Mouse (Mus musculus) forebrain, postnatal 0 days (tissue): ENCODE measurements at regions not wholly inside any gene's neighbourhood (a gene's known extent, or its start where the extent isn't known, plus 50 kb on each side); places are given as distances from the start of the nearest gene placed in this dataset.

Experiments used
- ATAC-seq: fragments of 200-750 bp; cut with Nextera tagmentation; 2 replicates; pipeline ENCODE4 v1.8.0; 2017; ENCODE audit warnings: mild to moderate bottlenecking, moderate library complexity
- DNase-seq: peaks from one replicate; pipeline ENCODE4 v3.0.0-alpha.2; 2015
- H3K27ac ChIP-seq: fragments of 300-500 bp; sonication (generic); 2 replicates; pipeline ENCODE4 v1.5.1; 2014; ENCODE audit warnings: low read depth, mild to moderate bottlenecking, antibody characterized with exemption, low read length, moderate library complexity, mixed read lengths
- H3K27me3 ChIP-seq: fragments of 300-500 bp; sonication (generic); 2 replicates; pipeline ENCODE4 v1.6.1; 2014; ENCODE audit warnings: mild to moderate bottlenecking, low read length, mixed read lengths; ENCODE audit not compliant: insufficient read depth
- H3K36me3 ChIP-seq: fragments of 300-500 bp; sonication (generic); 2 replicates; pipeline ENCODE4 v1.6.1; 2014; ENCODE audit warnings: mild to moderate bottlenecking, moderate library complexity; ENCODE audit not compliant: insufficient read depth
- H3K4me1 ChIP-seq: fragments of 300-500 bp; sonication (generic); 2 replicates; pipeline ENCODE4 v1.6.1; 2014; ENCODE audit warnings: antibody characterized with exemption; ENCODE audit not compliant: insufficient read depth
- H3K4me2 ChIP-seq: fragments of 300-500 bp; sonication (generic); 2 replicates; pipeline ENCODE4 v1.6.1; 2014; ENCODE audit warnings: low read depth, mild to moderate bottlenecking, moderate library complexity
- H3K4me3 ChIP-seq: fragments of 300-500 bp; sonication (generic); 2 replicates; pipeline ENCODE4 v1.5.1; 2014; ENCODE audit warnings: low read depth, low read length, mixed read lengths
- H3K9ac ChIP-seq: fragments of 300-500 bp; sonication (generic); 2 replicates; pipeline ENCODE4 v1.6.1; 2014; ENCODE audit warnings: mild to moderate bottlenecking
- H3K9me3 ChIP-seq: fragments of 300-500 bp; sonication (generic); 2 replicates; pipeline ENCODE4 v1.6.1; 2016; ENCODE audit warnings: low read length
- CTCF ChIP-seq: sonication (generic); IDR thresholded peaks from 2 replicates; pipeline ENCODE4 v1.5.1; 2016; ENCODE audit warnings: antibody characterized with exemption, control low read depth, low read depth
- WGBS: fragments of 180-500 bp; shearing (Covaris S2); extraction: QIAGEN DNeasy Blood & Tissue Kit; methylation state at CpG from one replicate; pipeline ENCODE4 v1.1.7; 2014; 5-methylcytosine and 5-hydroxymethylcytosine counted together

DNA sequence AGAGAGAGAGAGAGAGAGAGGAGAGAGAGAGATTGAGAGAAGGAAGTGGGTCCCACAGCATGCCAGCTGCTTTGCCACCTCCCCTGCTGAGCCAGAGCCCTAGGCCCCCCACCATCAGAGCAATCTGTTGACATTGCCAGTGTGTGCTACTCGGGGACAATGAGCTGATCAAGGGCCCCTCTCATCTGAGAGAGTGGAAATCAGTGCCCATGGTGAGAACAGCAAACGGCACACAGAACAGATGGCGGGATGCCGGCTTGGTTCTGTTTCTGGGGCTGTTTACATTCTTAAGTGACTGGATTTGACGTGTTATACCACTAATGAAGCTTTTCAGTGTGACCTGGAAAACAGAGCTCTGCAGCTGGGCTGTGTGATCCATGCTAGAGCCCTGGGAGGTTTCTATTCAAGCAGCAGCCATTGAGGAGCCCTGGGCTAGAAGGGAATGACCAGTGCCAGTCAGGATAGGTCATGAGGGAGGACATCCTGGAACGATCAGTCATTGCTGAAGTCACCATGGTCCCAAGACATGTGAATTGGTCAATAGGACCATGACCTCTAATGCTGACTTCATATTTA, 296.0 kb downstream of the Irx2 start:
- ATAC-seq (peak; percentile 75), DNase-seq (peak; percentile 18)
- Histone ChIP-seq H3K4me2 (no peak overlapping the region), H3K9me3 (0 out of 2 replicates have a peak, but pooled peaks cover 5% of the 10 kb centered on the region), H3K4me1 (no peaks in the 10 kb centered on the region), H3K27me3 (no peaks in the 10 kb centered on the region), H3K9ac (no peak overlapping the region), H3K4me3 (no peak overlapping the region), H3K27ac (no peak overlapping the region), H3K36me3 (no peaks in the 10 kb centered on the region)
- TF ChIP-seq CTCF = no peak
- WGBS = 29% methylated on average over 6 of the region's 6 CpGs

DNA sequence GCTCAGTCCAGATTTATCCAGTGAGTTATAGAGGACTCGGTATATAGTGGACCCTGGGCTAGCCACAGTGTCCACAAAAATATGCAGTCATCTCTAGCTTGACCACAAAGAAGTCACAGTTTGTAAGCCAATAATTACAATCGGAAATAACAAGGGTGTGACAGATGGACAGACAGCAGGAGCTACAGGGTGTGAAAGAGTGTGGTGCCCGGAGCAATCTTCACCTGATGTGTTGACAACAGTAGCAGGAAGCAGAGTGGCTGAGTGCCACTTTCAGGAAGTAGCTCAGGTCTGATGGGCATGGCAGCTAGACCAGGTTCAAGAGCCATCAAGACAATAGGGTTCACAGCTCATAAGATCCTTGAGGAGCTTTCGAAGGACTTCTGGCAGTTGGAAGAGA, 308.6 kb downstream of the Irx2 start:
- Histone ChIP-seq H3K27ac (no peak overlapping the region), H3K27me3 (no peaks in the 10 kb centered on the region), H3K4me2 (no peak overlapping the region), H3K36me3 (no peaks in the 10 kb centered on the region), H3K9ac (no peak overlapping the region), H3K4me1 (no peaks in the 10 kb centered on the region), H3K9me3 (no peaks in the 10 kb centered on the region), H3K4me3 (no peak overlapping the region)
- ATAC-seq = no peak
- WGBS = 81% methylated on average over 4 of the region's 4 CpGs
- DNase-seq = no peak
- no peak for TF ChIP-seq CTCF

DNA sequence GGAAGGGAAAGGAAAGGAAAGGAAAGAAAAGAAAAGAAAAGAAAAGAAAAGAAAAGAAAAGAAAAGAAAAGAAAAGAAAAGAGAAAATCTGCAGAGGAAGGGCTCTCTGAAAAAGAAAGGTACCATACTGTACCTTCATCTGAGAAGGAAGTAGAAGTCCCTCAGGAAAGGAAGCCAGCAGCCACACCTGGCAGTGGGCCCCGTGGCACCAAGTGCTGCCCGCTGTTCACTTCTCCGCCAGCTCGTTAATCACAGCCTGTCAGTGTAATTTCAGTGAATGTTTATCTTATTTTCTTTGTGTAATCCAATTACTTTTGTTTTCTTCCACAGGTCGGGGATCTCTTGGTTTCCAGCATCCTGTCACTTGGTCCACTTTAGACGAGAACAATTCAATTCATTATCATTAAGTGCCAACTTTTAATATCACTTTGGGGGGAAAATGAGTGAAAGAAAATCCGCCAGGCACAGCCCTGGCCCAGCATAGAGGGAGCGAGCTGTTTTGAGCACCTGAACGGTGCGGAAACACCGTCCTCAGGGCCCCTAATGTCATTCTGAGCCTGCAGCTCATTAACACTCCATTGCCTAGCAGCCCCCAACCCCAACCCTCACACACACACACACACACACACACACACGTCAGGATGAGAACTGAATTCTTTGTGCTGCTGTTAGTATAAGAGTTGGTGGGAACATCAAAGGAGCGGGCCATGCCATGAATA, 309.7 kb downstream of the Irx2 start:
- Histone ChIP-seq H3K27me3 (no peaks in the 10 kb centered on the region), H3K27ac (no peak overlapping the region), H3K36me3 (no peaks in the 10 kb centered on the region), H3K4me1 (no peaks in the 10 kb centered on the region), H3K4me2 (no peak overlapping the region), H3K9ac (no peak overlapping the region), H3K9me3 (no peaks in the 10 kb centered on the region), H3K4me3 (no peak overlapping the region)
- ATAC-seq (peak; percentile 42), DNase-seq (peak; percentile 24)
- WGBS = 27% methylated on average over 13 of the region's 13 CpGs
- TF ChIP-seq CTCF = no peak

DNA sequence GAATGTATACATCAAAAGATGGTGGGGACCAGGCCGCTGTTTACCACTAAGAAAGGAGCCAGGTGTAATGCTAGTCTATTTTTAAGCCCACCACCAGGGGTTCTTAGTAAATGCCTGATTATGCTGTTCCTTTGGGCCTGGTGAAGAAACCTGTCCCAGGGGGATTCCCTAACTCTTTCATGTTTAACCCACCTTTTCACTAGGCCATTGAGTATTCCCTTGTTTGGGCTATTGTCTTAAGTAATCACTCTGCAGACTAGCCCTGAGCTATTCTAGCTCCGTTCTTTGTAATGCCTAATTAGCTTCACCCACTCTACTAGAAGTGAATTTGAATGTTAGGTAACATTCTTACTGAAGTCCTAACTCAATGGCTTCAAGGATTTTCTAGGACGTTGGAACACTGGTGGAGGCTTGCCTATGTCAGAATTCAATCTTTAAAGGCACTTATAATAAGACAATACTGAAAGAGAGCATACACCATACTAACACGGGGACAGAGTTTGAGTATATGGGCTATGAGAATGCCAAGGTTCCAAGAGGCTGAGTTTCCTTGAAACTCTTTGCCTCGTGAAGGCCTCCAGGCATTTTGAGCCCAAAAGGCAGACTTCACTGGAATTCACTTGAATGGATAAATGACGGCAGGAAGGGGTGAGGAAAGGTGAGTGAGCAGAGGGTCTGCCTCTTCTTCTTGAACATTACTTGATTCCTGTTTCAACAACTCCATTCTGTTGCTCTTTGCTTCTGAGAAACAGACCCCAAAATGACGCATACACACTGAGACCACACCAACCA, 312.7 kb upstream of the Irx4 start:
- DNase-seq = no peak
- Histone ChIP-seq H3K9ac (no peak overlapping the region), H3K36me3 (no peaks in the 10 kb centered on the region), H3K4me2 (no peak overlapping the region), H3K4me1 (no peaks in the 10 kb centered on the region), H3K27ac (no peak overlapping the region), H3K4me3 (no peak overlapping the region), H3K27me3 (no peaks in the 10 kb centered on the region), H3K9me3 (no peaks in the 10 kb centered on the region)
- WGBS = 47% methylated on average over 7 of the region's 7 CpGs
- no peak for TF ChIP-seq CTCF
- no peak for ATAC-seq

DNA sequence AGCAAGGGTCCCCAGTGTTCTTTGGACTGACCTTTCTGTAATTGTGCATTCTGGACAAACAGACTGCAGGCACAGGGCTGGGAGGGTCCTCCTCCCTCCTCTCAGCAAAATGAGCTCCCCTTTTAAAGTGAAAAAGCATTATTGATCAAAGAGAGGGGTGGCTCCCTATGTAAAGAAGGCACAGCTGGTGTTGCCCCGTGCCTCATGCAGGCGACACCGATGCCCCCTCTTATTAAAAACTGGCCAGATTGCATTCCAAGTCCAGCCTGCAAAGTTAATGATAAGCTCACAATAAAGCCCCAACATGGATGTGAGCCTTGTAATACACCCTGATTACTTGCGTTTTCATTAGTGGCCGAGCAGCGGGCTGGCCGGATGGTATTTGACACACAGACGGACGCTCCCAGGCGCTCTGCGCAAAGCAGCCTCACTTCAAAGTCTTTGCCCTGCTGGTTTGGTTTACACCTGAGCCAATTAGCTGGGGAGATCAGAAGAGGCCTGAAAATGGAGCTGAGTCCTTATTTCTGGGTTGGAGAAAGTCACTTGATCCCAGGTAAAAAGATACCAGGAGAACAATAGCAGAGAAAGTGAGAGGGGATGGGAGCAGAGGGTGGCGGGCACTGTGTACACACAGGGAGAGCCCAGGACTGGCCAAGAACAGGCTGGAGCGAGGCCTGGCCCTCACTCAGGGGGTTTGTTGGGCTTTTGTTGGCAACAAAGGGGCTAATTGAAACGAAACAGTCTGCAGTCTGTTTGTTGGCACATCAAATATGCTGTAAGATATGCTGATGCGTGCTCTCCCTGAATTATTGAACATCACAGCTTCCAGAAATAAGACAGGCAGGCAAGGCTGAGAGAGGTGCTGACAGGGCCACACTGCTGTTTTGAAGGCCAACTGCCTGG, 301.4 kb upstream of the Irx4 start:
- TF ChIP-seq CTCF = no peak
- peak; percentile 86 for ATAC-seq
- 0 out of 2 replicates have a peak overlapping the region, but pooled peaks have one; percentile 6 for H3K4me2 ChIP-seq

DNA sequence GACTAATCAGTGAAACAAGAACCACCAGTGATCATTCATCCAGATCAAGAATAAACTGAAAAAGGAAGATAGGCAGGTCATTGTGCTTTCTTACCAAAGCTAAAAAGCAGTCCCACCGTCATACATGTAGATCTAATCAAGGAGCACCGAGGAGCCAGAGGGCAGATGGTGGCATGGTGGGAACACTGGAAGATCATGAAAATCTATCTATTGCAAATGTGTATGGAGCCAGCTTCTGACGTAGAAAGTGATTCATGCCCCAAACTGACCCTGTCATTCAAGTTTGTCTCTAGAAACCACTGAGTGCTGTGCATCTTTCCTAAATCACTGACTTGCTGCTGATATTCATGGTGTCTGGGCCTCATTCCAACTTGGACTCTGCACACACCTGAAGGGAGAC, 299.0 kb upstream of the Irx4 start:
- no peaks in the 10 kb centered on the region for H3K27me3 ChIP-seq
- H3K4me1 ChIP-seq = peaks cover 10% of the 10 kb centered on the region; the same call in 1 of the 2 replicates
- H3K9ac ChIP-seq = no peak overlapping the region
- H3K4me2 ChIP-seq = no peak overlapping the region
- 85% methylated on average over 3 of the region's 3 CpGs for WGBS
- H3K9me3 ChIP-seq = no peaks in the 10 kb centered on the region
- TF ChIP-seq CTCF = no peak
- no peak overlapping the region for H3K4me3 ChIP-seq
- no peaks in the 10 kb centered on the region for H3K36me3 ChIP-seq
- no peak overlapping the region for H3K27ac ChIP-seq
- DNase-seq (no peak), ATAC-seq (no peak)

More for the DNA sequence above, 301.4 kb upstream of the Irx4 start:
- DNase-seq = peak; percentile 25
- Histone ChIP-seq H3K9me3 (no peaks in the 10 kb centered on the region), H3K27ac (0 out of 2 replicates have a peak overlapping the region, but pooled peaks have one; percentile 21), H3K27me3 (no peaks in the 10 kb centered on the region), H3K9ac (no peak overlapping the region), H3K36me3 (no peaks in the 10 kb centered on the region), H3K4me3 (no peak overlapping the region), H3K4me1 (peaks cover 10% of the 10 kb centered on the region; the same call in 1 of the 2 replicates)
- WGBS = 10% methylated on average over 15 of the region's 15 CpGs
